Mouse (Mus musculus) right cerebral cortex, postnatal 10 days (tissue): Measurements from ENCODE around the gene Sox1.
A peak's percentile ranks its signal among the peaks of the same experiment; 100 is the strongest.

ENCODE experiments used
- DNase-seq, 2 experiments: peaks; one replicate each; pipeline ENCODE4 v3.0.0; 2021; ENCODE audit warnings: low spot score in 2 of 2

Gene Sox1

GRCm38 (mm10) chr8:12395071-12396031 lies at the start of gene Sox1:
Gene Sox1, plus strand, starts transcription at chr8:12395295.
- DNase-seq, result peak; percentile 92 to 93

- DNase-seq, result no peak
Measured at GRCm38 (mm10) chr8:12345881-12346280, 49.2 kb upstream of the Sox1 start.

GRCm38 (mm10) chr8:12346870-12347269 lies 48.2 kb upstream of the Sox1 start:
- DNase-seq, result peak in 1 of 2 experiments; percentile 50

- no peak for DNase-seq
Measured at GRCm38 (mm10) chr8:12348306-12348705, 46.8 kb upstream of the Sox1 start.

- no peak for DNase-seq
Measured at GRCm38 (mm10) chr8:12349591-12349990, 45.5 kb upstream of the Sox1 start.

GRCm38 (mm10) chr8:12351121-12351520 lies 44.0 kb upstream of the Sox1 start:
- DNase-seq, result no peak

GRCm38 (mm10) chr8:12354406-12355025 lies 40.6 kb upstream of the Sox1 start:
- DNase-seq, result no peak

- no peak for DNase-seq
Measured at GRCm38 (mm10) chr8:12368161-12368560, 26.9 kb upstream of the Sox1 start.

GRCm38 (mm10) chr8:12368856-12369255 lies 26.2 kb upstream of the Sox1 start:
- DNase-seq, result no peak

GRCm38 (mm10) chr8:12381111-12381510 lies 14.0 kb upstream of the Sox1 start:
- DNase-seq, result no peak

- DNase-seq, result no peak
Measured at GRCm38 (mm10) chr8:12382707-12383561, 12.2 kb upstream of the Sox1 start.

- DNase-seq, result no peak
Measured at GRCm38 (mm10) chr8:12383979-12384890, 10.9 kb upstream of the Sox1 start.

GRCm38 (mm10) chr8:12384996-12385685 lies 10.0 kb upstream of the Sox1 start:
- DNase-seq, result no peak

- DNase-seq, result peak in 1 of 2 experiments; percentile 47
Measured at GRCm38 (mm10) chr8:12385686-12386488, 9.2 kb upstream of the Sox1 start.

GRCm38 (mm10) chr8:12386530-12387222 lies 8.4 kb upstream of the Sox1 start:
- DNase-seq, result peak in 1 of 2 experiments; percentile 30

GRCm38 (mm10) chr8:12387223-12387860 lies 7.8 kb upstream of the Sox1 start:
- DNase-seq, result peak in 1 of 2 experiments; percentile 31

GRCm38 (mm10) chr8:12387901-12388300 lies 7.2 kb upstream of the Sox1 start:
- no peak for DNase-seq
